Mouse (Mus musculus): ENCODE data around the gene Gmfg.

DNA sequence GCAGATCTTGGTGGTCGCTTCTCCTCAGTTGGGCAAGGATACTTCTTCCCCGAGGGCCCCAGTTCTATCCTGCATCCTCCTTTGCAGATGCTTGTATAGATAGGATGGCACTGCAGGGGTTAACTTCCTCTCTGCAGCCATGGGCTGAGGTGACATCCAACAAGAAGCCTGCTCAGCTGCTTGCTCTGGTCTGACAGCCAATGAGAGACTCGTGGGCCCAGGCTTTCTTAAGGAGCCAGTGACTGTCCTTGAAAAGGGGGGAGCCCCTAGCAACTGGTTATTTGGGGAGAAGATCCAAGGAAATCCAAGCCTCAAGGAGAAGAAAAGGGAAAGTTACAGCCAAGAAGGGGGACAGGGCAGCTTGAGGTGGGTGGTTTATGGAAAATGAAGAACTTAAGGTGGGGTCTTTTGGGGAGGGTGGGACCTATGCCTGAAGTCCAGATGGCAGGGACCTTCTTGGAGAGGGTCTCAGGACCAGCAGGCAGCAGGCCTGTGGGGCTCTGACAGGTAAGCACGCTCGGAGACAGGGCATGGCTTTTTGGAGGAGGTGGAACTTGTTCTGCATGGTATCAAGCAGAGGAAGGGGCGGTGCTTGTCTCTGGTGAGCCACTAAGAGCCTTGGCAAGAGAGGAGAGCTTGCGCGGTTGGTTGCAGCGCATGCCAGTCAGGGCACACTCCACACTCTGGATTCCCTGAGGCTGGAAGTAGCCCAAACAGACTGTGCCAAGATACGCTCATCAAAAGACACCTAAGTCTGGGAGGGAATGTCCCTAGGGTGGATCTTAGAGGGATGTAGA is 27.4 kb downstream of the Gmfg start:
- TF ChIP-seq CTCF (IDR thresholded peaks at IDR 0.05; ENCODE audit: control insufficient read depth, insufficient read depth, low read length) = no peak
- TF ChIP-seq POLR2A (IDR thresholded peaks at IDR 0.05; ENCODE audit: borderline replicate concordance, control insufficient read depth, low read depth, low read length) = no peak

Data from bone marrow, adult 2 months (tissue).